Mouse (Mus musculus) cerebellum, adult 2 months (tissue): Measurements from ENCODE around the gene Galm.

Source experiments
- CTCF ChIP-seq: fragments of 200-500 bp; IDR thresholded peaks from 2 replicates; pipeline ENCODE4 v1.5.1; 2011; ENCODE audit warnings: low read depth, mild to moderate bottlenecking, control low read depth, low read length, moderate library complexity, borderline replicate concordance; ENCODE audit not compliant: insufficient read depth
- POLR2A ChIP-seq: fragments of 200-500 bp; IDR thresholded peaks from 2 replicates; pipeline ENCODE4 v1.6.1; 2011; ENCODE audit warnings: low read length, control low read depth, borderline replicate concordance; ENCODE audit not compliant: insufficient read depth

GRCm38 (mm10) chr17:80121833-80122232, 5.4 kb upstream of the Galm start:
- TF ChIP-seq CTCF (no peak), POLR2A (no peak)
